Mouse (Mus musculus) olfactory bulb, adult 2 months (tissue): ENCODE results near the gene Mphosph9. TPM values are rescaled to one million over a fixed set of nuclear protein-coding genes. Genes with fewer than 3 reads are reported as not detected.

ENCODE experiments used
- H3K27ac ChIP-seq: fragments of 200-500 bp; 2 replicates; pipeline ENCODE4 v1.5.1; 2012; ENCODE audit warnings: low read depth, low read length; ENCODE audit not compliant: insufficient read depth
- H3K4me1 ChIP-seq: fragments of 200-500 bp; 2 replicates; pipeline ENCODE4 v1.6.1; 2012; ENCODE audit warnings: low read length; ENCODE audit not compliant: control insufficient read depth, insufficient read depth
- H3K4me3 ChIP-seq: fragments of 200-500 bp; 2 replicates; pipeline ENCODE4 v1.5.1; 2012; ENCODE audit warnings: mild to moderate bottlenecking, low read depth, low read length, moderate library complexity; ENCODE audit not compliant: insufficient read depth
- CTCF ChIP-seq: fragments of 200-500 bp; IDR thresholded peaks from 2 replicates; pipeline ENCODE4 v1.5.1; 2012; ENCODE audit warnings: low read depth, mild to moderate bottlenecking, low read length, moderate library complexity; ENCODE audit not compliant: insufficient read depth
- POLR2A ChIP-seq: fragments of 200-500 bp; IDR thresholded peaks from 2 replicates; pipeline ENCODE4 v1.6.1; 2012; ENCODE audit warnings: mild to moderate bottlenecking, low read depth, low read length, moderate library complexity; ENCODE audit not compliant: insufficient read depth
- WGBS: fragments of 180-500 bp; shearing (Covaris S2); methylation state at CpG from one replicate; pipeline ENCODE4 v1.1.7; 2018; 5-methylcytosine and 5-hydroxymethylcytosine counted together
- polyA plus RNA-seq: library from polyadenylated mRNA; stranded (reverse); fragments of >200 nt; gene quantifications from 2 replicates; pipeline ENCODE4 v1.2.4, GENCODE M21; 2012; ENCODE audit warnings: low replicate concordance; ENCODE audit not compliant: missing spikeins, insufficient read depth, insufficient read length

Gene Mphosph9
- polyA plus RNA-seq, 1 experiment, result not detected

DNA sequence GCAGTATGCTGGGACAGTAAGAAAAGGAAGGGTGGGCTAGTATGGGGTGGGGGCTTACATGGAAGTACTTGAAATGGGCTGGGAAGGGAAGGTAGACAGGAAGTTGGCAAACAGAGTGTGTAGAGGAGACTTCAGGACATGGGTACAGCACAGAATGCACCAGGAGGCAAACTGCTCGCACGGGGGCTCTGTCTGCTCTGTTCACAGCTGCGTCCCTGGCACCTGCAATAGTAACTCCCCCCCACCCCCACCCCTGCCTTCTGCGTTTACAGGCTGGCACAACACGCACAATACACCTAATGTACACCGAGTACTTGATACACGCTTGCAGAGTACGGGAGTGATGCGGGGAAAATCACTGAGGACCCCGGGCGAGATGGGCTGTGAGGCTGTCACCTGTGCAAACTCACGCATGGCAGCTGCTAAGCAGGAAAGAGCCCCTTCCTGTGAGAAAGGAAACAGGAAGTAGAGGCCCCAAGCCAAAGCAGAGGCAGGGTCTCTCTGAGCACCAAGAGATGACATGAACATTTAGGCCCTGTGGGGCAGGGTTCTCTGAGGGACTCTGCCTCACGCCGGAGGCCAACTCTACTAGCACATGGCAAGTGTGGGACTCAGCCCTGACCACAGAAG is 113.1 kb downstream of the Mphosph9 start:
- 67% methylated on average over 14 of the region's 14 CpGs for WGBS
- peaks cover 73% of the 10 kb centered on the region for H3K4me1 ChIP-seq
- TF ChIP-seq CTCF (no peak), POLR2A (no peak)
- peak overlapping the region; percentile 35; the same call in 1 of the 2 replicates for H3K27ac ChIP-seq
- no peak overlapping the region for H3K4me3 ChIP-seq

GRCm38 (mm10) chr5:124213588-124214469 is 113.9 kb downstream of the Mphosph9 start:
- H3K27ac ChIP-seq, result peak overlapping the region; percentile 23; the same call in 1 of the 2 replicates

GRCm38 (mm10) chr5:124211669-124212068 is 116.1 kb downstream of the Mphosph9 start:
- no peak overlapping the region for H3K4me3 ChIP-seq
- H3K27ac ChIP-seq, result no peak overlapping the region
- H3K4me1 ChIP-seq, result peaks cover 72% of the 10 kb centered on the region
- 81% methylated on average over 2 of the region's 2 CpGs for WGBS
- TF ChIP-seq CTCF, result no peak
- no peak for TF ChIP-seq POLR2A

More at GRCm38 (mm10) chr5:124213588-124214469, 113.9 kb downstream of the Mphosph9 start:
- TF ChIP-seq CTCF (no peak), POLR2A (no peak)
- H3K4me1 ChIP-seq, result peaks cover 70% of the 10 kb centered on the region
- H3K4me3 ChIP-seq, result no peak overlapping the region
- WGBS, result 75% methylated on average over 13 of the region's 13 CpGs

DNA sequence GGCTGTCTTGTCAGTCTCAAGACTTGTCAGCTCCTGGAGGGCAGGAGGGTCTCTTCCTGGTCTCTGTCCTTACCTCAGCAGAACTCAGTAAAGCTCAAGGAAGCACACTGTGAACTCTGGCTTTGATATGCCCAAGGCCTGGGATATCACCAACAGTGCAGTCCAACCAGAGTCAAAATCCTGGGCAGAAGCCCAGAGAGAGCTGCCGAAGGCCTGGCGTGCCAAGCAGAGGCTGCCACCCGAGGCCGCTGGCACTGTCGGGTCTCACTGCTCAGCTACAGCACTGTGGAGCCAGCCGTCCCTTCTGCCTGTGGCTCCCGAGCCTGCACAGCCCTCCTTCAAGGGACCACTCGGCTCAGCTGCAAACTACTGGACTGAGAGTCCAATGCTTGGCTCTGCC is 116.5 kb downstream of the Mphosph9 start:
- Histone ChIP-seq H3K4me3 (no peak overlapping the region), H3K4me1 (peaks cover 73% of the 10 kb centered on the region), H3K27ac (no peak overlapping the region)
- TF ChIP-seq POLR2A (no peak), CTCF (no peak)
- WGBS, result 48% methylated on average over 8 of the region's 8 CpGs

- WGBS, result 81% methylated on average over 18 of the region's 18 CpGs
- H3K27ac ChIP-seq, result no peak overlapping the region
Measured at GRCm38 (mm10) chr5:124210281-124211016, 117.3 kb downstream of the Mphosph9 start.

GRCm38 (mm10) chr5:124209850-124210249 is 117.9 kb downstream of the Mphosph9 start:
- TF ChIP-seq CTCF, result no peak
- TF ChIP-seq POLR2A, result no peak
- Histone ChIP-seq H3K4me3 (no peak overlapping the region), H3K27ac (no peak overlapping the region), H3K4me1 (peaks cover 75% of the 10 kb centered on the region)
- 56% methylated on average over 6 of the region's 6 CpGs for WGBS

More at GRCm38 (mm10) chr5:124210281-124211016, 117.3 kb downstream of the Mphosph9 start:
- H3K4me1 ChIP-seq, result peaks cover 75% of the 10 kb centered on the region
- TF ChIP-seq POLR2A (no peak), CTCF (no peak)
- no peak overlapping the region for H3K4me3 ChIP-seq

GRCm38 (mm10) chr5:124208030-124208429 is 119.7 kb downstream of the Mphosph9 start:
- Histone ChIP-seq H3K27ac (peak overlapping the region; percentile 84), H3K4me1 (peaks cover 66% of the 10 kb centered on the region), H3K4me3 (no peak overlapping the region)
- WGBS, result 35% methylated on average over 8 of the region's 8 CpGs
- TF ChIP-seq CTCF (no peak), POLR2A (no peak)

GRCm38 (mm10) chr5:124206481-124207038 is 121.2 kb downstream of the Mphosph9 start:
- TF ChIP-seq POLR2A, result no peak
- TF ChIP-seq CTCF, result no peak
- WGBS, result 39% methylated on average over 13 of the region's 13 CpGs
- H3K4me1 ChIP-seq, result peaks cover 69% of the 10 kb centered on the region
- no peak overlapping the region for H3K4me3 ChIP-seq
- peak overlapping the region; percentile 72 for H3K27ac ChIP-seq
